Mouse (Mus musculus) heart, postnatal 4 days (tissue): Measurements from ENCODE around the gene 9430097D07Rik. TPM values are rescaled to one million over a fixed set of nuclear protein-coding genes. Genes with fewer than 3 reads are reported as not detected.

Experiments
- DNase-seq: peaks from one replicate; pipeline ENCODE4 v3.0.0; 2021
- total RNA-seq, 2 experiments: library from RNA; stranded (reverse); gene quantifications; 2 replicates each; pipeline ENCODE4 v1.2.3; 2021

Gene 9430097D07Rik
- total RNA-seq, 2 experiments from 2014 or later: not detected

DNA sequence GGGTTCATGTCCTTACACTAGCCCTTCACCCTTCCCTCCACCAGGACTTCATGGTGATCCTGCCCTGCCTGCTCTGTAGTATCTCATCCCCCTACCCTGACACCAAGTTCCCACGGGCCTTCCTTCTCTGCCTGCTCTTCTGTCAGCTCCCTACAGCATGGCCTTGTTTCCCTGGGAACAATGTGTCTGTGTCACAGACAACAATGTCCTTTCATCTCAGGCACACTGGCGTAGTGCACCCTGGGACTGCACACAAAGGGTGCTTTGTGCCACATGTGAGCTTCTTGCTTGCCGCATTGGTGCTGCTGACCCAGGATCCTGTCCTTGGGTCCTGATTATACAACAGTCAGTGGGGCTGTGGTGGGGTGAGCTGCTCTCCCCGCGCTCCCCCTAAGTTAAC lies 15.9 kb downstream of the 9430097D07Rik start:
- no peak for DNase-seq

GRCm38 (mm10) chr2:32556019-32556418 lies 19.5 kb downstream of the 9430097D07Rik start:
- no peak for DNase-seq

DNA sequence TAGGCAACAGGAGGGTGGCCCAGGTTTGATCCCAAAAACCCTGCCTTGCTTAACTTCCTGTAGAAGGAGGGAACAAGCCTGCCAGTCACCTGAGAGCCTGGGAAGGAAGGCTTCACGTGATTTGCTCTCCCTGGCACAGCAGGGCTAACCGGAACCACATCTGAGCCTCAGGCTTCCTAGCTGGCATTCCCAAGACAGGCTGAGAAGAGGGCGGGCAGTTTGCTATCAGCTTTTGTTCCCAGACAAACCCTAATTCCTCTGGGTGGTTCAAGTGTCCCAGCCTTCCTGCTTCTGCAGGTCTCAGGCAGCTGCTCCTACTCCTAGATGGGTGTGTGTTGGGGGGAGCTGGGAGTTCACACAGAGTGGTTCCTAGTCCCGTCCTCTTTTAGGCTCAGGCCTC lies 20.0 kb downstream of the 9430097D07Rik start:
- no peak for DNase-seq

DNA sequence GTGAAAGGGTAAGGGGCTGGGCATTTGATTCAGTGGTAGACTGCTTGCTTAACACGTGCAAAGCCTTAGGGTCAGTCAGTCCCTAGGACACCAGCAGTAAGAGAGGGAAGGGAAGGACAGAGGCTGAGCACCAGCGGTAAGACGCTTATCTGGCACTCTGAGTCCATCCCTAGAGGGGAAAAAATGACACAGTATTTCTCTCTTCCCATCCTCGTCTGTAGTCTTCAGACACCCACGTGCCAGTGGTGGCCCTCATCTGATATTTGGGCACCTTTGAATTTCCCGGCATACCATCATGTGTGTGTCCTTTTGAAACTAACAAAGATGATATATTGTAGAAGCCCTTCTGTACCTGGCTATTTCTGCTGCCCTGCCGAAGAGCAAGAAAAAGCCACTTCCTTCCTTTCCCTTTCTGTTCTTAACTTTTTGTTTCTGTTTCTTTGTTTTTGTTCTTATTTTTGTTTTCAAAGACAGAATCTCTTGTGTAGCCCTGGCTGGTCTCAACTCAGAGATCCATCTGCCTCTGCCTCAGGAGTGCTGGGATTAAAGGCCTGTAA lies 21.8 kb downstream of the 9430097D07Rik start:
- DNase-seq: no peak

DNA sequence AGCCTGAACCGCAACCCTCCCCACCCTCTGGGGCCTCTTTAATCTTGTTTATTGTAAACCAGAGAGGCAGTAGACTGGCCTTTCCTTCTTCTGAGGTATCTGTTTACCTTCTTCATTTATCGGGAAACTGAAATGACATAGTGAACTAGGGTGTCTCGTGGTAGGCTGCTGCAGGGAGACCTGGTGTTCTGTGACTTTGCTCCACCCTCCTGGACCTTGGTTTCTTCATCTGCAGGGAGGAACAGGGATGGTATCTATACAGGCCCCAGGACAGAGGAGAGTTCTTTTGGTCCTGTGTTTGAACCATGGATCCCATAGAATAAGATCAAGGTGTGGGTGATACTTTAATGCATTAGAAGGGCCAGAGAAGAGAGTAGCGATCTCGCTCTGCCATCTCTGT lies 24.2 kb downstream of the 9430097D07Rik start:
- DNase-seq: no peak

DNA sequence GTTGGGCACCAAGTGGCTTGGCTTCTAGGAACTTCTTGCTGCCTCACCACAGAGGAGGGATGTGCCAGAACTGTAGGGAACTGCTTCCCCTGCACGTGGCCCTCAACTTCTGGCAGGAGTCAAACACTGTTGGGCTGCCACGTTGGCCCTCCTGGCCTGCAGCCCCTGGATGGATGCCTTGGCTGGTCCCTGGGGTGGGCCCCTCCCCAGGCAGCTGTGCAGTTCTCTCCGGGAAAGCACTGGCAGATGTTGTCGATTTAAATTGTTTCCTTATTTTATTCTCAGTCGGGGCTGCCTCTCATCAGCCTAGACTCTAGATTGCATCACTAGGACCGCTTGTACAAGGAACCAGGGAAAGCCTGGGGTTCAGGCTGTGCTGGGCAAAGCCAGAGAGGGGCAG lies 25.7 kb downstream of the 9430097D07Rik start:
- peak; percentile 78 for DNase-seq

DNA sequence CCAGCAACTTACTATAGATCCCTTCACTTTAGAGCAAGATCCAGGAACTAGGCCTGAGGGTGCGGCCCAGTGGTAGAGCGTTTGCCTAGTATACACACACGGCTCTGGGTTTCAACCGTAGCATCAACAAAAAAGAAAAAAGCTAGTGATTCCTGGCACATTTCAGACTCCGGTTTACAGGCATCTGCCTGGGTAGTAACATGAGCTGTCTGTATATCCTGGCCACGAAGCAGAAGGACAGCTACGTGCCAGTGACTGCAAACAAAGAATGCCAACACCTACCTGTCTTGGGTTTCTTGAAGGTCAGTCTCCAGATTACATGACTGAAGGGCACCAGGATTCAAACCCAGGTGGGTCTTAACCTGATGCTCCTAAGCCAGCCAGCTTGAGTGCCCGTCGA lies 26.3 kb downstream of the 9430097D07Rik start:
- no peak for DNase-seq

- peak; percentile 69 for DNase-seq
Observed at GRCm38 (mm10) chr2:32547964-32548739, 27.3 kb downstream of the 9430097D07Rik start.

DNA sequence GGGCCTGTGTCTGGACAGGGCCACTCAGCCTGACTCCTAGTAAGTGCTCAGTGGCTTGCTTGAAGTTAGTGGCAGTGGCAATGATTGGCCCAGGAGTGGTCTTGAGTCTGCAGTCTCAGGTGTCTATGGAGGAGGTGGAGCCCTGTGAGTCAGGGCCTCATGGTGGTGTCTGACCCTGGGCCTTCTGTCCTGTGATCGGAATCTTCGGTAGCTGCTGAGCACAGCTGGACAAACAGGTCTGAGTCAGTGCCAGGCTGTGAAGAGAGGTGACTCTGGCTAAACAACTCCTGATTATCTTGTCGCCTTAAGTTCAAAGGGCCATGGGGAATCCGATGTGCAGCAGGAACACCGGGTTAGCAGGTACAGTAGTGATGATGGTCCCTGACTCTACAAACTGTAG lies 28.1 kb downstream of the 9430097D07Rik start:
- DNase-seq: no peak

DNA sequence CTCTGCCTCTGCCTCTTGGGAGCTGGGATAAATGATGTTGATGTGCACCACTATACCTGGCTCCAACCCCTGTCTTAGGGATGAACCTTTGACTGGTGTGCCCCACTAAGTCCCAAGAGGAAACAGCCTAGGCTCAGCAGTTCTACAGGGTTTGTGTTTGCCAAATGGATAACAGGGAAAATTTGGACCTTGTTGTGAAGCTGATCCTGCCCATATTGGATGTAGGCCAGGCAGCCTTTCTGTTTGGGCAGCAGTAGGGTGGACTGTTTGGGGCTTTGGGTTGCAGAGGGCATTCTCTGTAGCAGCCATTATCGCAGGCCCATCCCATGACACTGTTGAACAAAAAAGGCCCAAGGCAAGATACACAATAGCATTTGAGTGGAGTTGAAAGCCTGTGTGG lies 28.5 kb downstream of the 9430097D07Rik start:
- no peak for DNase-seq

DNA sequence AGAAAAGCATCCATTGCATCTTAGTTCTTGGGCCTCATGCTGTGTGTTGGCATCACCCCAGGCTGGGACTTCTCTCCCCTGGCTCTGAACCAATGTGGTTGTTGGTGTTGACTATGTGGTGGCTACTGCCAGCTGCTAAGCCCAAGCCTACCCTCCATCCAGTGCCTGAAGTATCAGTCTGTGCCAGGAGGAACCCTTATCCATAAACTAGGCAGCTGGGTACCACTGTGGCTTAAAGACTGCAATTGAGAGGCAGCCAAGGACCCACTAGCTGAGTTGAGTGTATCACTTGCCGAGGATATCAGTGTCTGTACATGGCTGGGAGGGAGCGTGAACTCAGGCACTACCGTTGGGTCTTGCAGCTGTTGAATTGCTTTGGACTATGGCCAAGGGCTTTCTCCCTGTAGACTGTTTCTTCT lies 32.4 kb downstream of the 9430097D07Rik start:
- no peak for DNase-seq

GRCm38 (mm10) chr2:32541986-32542573 lies 33.4 kb downstream of the 9430097D07Rik start:
- no peak for DNase-seq

- no peak for DNase-seq
Observed at GRCm38 (mm10) chr2:32541333-32541908, 34.1 kb downstream of the 9430097D07Rik start.

DNA sequence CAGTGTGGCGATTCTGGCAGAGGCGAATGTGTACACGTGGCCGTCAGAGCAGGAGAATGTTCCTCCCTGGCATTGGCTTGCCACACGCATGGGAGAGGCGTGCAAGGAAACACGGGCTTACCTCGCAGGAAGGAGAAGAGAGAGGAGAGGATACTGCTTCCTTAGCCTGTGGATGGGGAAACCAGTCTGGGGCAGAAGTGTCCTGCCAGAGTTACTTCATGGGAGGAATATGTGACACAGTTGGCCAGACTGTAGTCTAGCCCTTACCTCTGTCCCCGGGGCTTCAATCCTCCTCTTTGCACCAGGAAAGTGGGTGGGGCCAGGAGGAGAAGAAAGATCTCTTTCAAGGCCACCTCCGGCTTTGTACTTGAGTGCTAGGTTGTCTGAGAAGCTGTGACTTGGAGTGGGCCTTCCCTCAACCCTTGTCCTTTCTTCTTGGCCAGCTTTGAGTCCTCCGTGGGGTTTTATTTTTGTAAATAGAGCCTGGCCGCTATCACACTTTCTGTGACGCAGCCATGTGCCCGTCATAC lies 36.0 kb downstream of the 9430097D07Rik start:
- no peak for DNase-seq

- no peak for DNase-seq
Observed at GRCm38 (mm10) chr2:32538461-32538860, 37.0 kb downstream of the 9430097D07Rik start.

GRCm38 (mm10) chr2:32537941-32538340 lies 37.5 kb downstream of the 9430097D07Rik start:
- peak; percentile 38 for DNase-seq

GRCm38 (mm10) chr2:32537360-32537905 lies 38.1 kb downstream of the 9430097D07Rik start:
- DNase-seq: peak; percentile 51

- peak; percentile 62 for DNase-seq
Observed at GRCm38 (mm10) chr2:32536634-32537359, 38.7 kb downstream of the 9430097D07Rik start.

GRCm38 (mm10) chr2:32536086-32536633 lies 39.3 kb downstream of the 9430097D07Rik start:
- DNase-seq: peak; percentile 39

DNA sequence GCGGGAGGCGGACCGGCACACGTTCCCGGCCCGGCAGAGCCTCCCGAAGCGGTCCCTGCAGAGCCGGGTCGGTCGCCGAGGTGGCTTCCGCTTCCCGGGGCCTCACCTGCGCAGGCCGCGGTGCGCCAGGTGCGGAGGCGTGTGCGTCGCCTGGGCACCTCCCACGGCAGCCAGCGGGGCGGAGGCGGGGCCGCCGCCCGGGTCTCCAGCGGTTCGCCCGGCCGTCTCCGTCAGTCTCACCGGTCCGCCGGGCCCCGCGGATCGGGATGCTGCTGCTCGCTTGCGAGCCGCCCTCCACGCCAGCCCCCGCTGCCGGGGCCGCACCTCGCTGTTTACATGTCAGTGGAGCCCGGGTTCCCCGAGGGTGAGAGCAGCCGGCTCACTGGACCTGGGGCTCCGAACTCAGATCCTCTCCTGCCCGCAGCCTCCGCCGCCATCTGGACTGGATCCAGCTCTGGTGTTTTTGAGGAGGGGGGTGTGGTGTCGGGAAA lies 39.9 kb downstream of the 9430097D07Rik start:
- DNase-seq: peak; percentile 62

GRCm38 (mm10) chr2:32534733-32535471 lies 40.6 kb downstream of the 9430097D07Rik start, which contains the start of gene Fam102a:
Gene Fam102a (plus strand): TSS chr2:32535332.
- peak; percentile 100 for DNase-seq
